Mouse (Mus musculus) neural tube, embryonic 14.5 days (tissue): ENCODE results near the gene Tmem30a. TPM values are rescaled to one million over a fixed set of nuclear protein-coding genes. Genes with fewer than 3 reads are reported as not detected.
A peak's percentile ranks its signal among the peaks of the same experiment; 100 is the strongest.

Source experiments
- ATAC-seq: fragments of 200-750 bp; cut with Nextera tagmentation; 2 replicates; pipeline ENCODE4 v1.8.0; 2017; ENCODE audit warnings: low read depth, mild to moderate bottlenecking, moderate TSS enrichment, moderate library complexity
- H3K27ac ChIP-seq: fragments of 300-500 bp; sonication (generic); 2 replicates; pipeline ENCODE4 v1.5.1; 2014; ENCODE audit warnings: low read depth, mild to moderate bottlenecking, control low read depth, low read length, moderate library complexity, mixed read lengths
- H3K27me3 ChIP-seq: fragments of 300-500 bp; sonication (generic); 2 replicates; pipeline ENCODE4 v1.6.1; 2014; ENCODE audit warnings: low read length; ENCODE audit not compliant: control insufficient read depth, insufficient read depth
- H3K36me3 ChIP-seq: fragments of 300-500 bp; sonication (generic); 2 replicates; pipeline ENCODE4 v1.6.1; 2014; ENCODE audit warnings: low read length, mixed read lengths; ENCODE audit not compliant: control insufficient read depth, insufficient read depth
- H3K4me1 ChIP-seq: fragments of 300-500 bp; sonication (generic); 2 replicates; pipeline ENCODE4 v1.6.1; 2014; ENCODE audit warnings: low read length; ENCODE audit not compliant: control insufficient read depth, insufficient read depth
- H3K4me2 ChIP-seq: fragments of 300-500 bp; sonication (generic); 2 replicates; pipeline ENCODE4 v1.6.1; 2014; ENCODE audit warnings: mild to moderate bottlenecking, low read depth, low read length, control low read depth
- H3K4me3 ChIP-seq: fragments of 300-500 bp; sonication (generic); 2 replicates; pipeline ENCODE4 v1.5.1; 2014; ENCODE audit warnings: low read depth, low read length, control low read depth, mixed read lengths
- H3K9ac ChIP-seq: fragments of 300-500 bp; sonication (generic); replicated peaks from 2 replicates; pipeline ENCODE4 v1.6.1; 2014; ENCODE audit warnings: low read depth, mild to moderate bottlenecking, control low read depth, low read length, mixed read lengths
- H3K9me3 ChIP-seq: fragments of 300-500 bp; sonication (generic); 2 replicates; pipeline ENCODE4 v1.6.1; 2016; ENCODE audit warnings: low read length; ENCODE audit not compliant: control insufficient read depth
- WGBS: fragments of 180-500 bp; shearing (Covaris S2); extraction: QIAGEN DNeasy Blood & Tissue Kit; methylation state at CpG from one replicate; pipeline ENCODE4 v1.1.7; 2014; 5-methylcytosine and 5-hydroxymethylcytosine counted together
- polyA plus RNA-seq: library from polyadenylated mRNA; unstranded; fragments of >200 nt; fragmentation: Nextera tagmentation; extraction: Ambion mirVana; gene quantifications from 2 replicates; pipeline ENCODE4 v1.2.1, GENCODE M21; 2014

Tmem30a gene
- polyA plus RNA-seq, 1 experiment from 2014 or later = 124 TPM

- no peak for ATAC-seq
- Histone ChIP-seq H3K9me3 (no peaks in the 10 kb centered on the region), H3K27ac (no peak overlapping the region), H3K4me1 (no peaks in the 10 kb centered on the region), H3K9ac (no peak overlapping the region), H3K27me3 (no peaks in the 10 kb centered on the region), H3K4me3 (no peak overlapping the region), H3K36me3 (no peaks in the 10 kb centered on the region), H3K4me2 (no peak overlapping the region)
- 88% methylated on average over 6 of the region's 6 CpGs for WGBS
These were observed 57.7 kb downstream of the Tmem30a start for GRCm38 (mm10) chr9:79735608-79736007.

GRCm38 (mm10) chr9:79730301-79730700 is 63.0 kb downstream of the Tmem30a start:
- no peak overlapping the region for H3K9ac ChIP-seq
- H3K4me1 ChIP-seq = no peaks in the 10 kb centered on the region
- WGBS = 91% methylated on average over 5 of the region's 5 CpGs
- H3K27ac ChIP-seq = no peak overlapping the region
- H3K27me3 ChIP-seq = no peaks in the 10 kb centered on the region
- H3K4me3 ChIP-seq = no peak overlapping the region
- no peaks in the 10 kb centered on the region for H3K9me3 ChIP-seq
- H3K36me3 ChIP-seq = no peaks in the 10 kb centered on the region
- ATAC-seq = no peak
- H3K4me2 ChIP-seq = no peak overlapping the region

GRCm38 (mm10) chr9:79723090-79723489 is 70.2 kb downstream of the Tmem30a start:
- H3K9ac ChIP-seq = no peak overlapping the region
- no peak for ATAC-seq
- 38% methylated on average over 5 of the region's 5 CpGs for WGBS

GRCm38 (mm10) chr9:79721056-79721455 is 72.3 kb downstream of the Tmem30a start:
- ATAC-seq = peak; percentile 46; the same call in 1 of the 2 replicates
- Histone ChIP-seq H3K27ac (no peak overlapping the region), H3K9me3 (no peaks in the 10 kb centered on the region), H3K4me2 (peak overlapping the region; percentile 30; the same call in 1 of the 2 replicates), H3K4me1 (peaks cover 7% of the 10 kb centered on the region), H3K36me3 (no peaks in the 10 kb centered on the region), H3K4me3 (no peak overlapping the region), H3K27me3 (peaks cover 10% of the 10 kb centered on the region; the same call in 1 of the 2 replicates), H3K9ac (no peak overlapping the region)
- 10% methylated on average over 9 of the region's 9 CpGs for WGBS

More at GRCm38 (mm10) chr9:79723090-79723489, 70.2 kb downstream of the Tmem30a start:
- no peak overlapping the region for H3K27ac ChIP-seq
- H3K4me2 ChIP-seq = no peak overlapping the region
- no peaks in the 10 kb centered on the region for H3K9me3 ChIP-seq
- H3K4me3 ChIP-seq = no peak overlapping the region
- H3K4me1 ChIP-seq = no peaks in the 10 kb centered on the region
- H3K36me3 ChIP-seq = no peaks in the 10 kb centered on the region
- peaks cover 10% of the 10 kb centered on the region; the same call in 1 of the 2 replicates for H3K27me3 ChIP-seq

- Histone ChIP-seq H3K9ac (no peak overlapping the region), H3K4me2 (peak overlapping the region; percentile 81; the same call in 1 of the 2 replicates), H3K4me3 (no peak overlapping the region), H3K9me3 (no peaks in the 10 kb centered on the region), H3K27me3 (peaks cover 10% of the 10 kb centered on the region; the same call in 1 of the 2 replicates), H3K27ac (no peak overlapping the region), H3K36me3 (no peaks in the 10 kb centered on the region), H3K4me1 (peaks cover 7% of the 10 kb centered on the region)
- 29% methylated on average over 9 of the region's 9 CpGs for WGBS
- ATAC-seq = no peak
These were observed 73.2 kb downstream of the Tmem30a start for GRCm38 (mm10) chr9:79720143-79720542.

GRCm38 (mm10) chr9:79719451-79719850 is 73.9 kb downstream of the Tmem30a start:
- H3K4me1 ChIP-seq = peaks cover 12% of the 10 kb centered on the region
- no peak for ATAC-seq
- H3K4me3 ChIP-seq = peak overlapping the region; percentile 46
- H3K9me3 ChIP-seq = no peaks in the 10 kb centered on the region
- H3K4me2 ChIP-seq = peak overlapping the region; percentile 81
- H3K27ac ChIP-seq = no peak overlapping the region
- H3K36me3 ChIP-seq = no peaks in the 10 kb centered on the region
- H3K27me3 ChIP-seq = peaks cover 10% of the 10 kb centered on the region; the same call in 1 of the 2 replicates
- WGBS = 2% methylated on average over 28 of the region's 28 CpGs
- H3K9ac ChIP-seq = no peak overlapping the region; the same call in 1 of the 2 replicates

Other genes with a start within 250 kb of the Tmem30a start
- 13.3 and 17.7 TPM in 2 replicates for gene Col12a1, start 74.7 kb downstream of the Tmem30a start, polyA plus RNA-seq
- 819 and 952 TPM in 2 replicates for gene Cox7a2, start 33.6 kb downstream of the Tmem30a start, polyA plus RNA-seq
- 1.5 and 1.6 TPM in 2 replicates for gene Filip1, start 219.3 kb upstream of the Tmem30a start, polyA plus RNA-seq